Mouse (Mus musculus) pancreas, adult 10 weeks (tissue): ENCODE data around the gene Glud1. TPM values are rescaled to one million over a fixed set of nuclear protein-coding genes. Genes with fewer than 3 reads are reported as not detected.

Source experiments
- polyA plus RNA-seq: library from polyadenylated mRNA; stranded (reverse); fragments of 350-450 nt; fragmentation: Illumina TruSeq; extraction: RNeasy Lipid Tissue Mini Kit (QIAGEN cat#74804); gene quantifications from one replicate; pipeline ENCODE4 v1.2.3, GENCODE M21; 2015; ENCODE audit warnings: low read depth, low replicate concordance; ENCODE audit not compliant: insufficient read depth

Glud1 gene
- polyA plus RNA-seq, result 29.8 TPM

GRCm38 (mm10) chr14:34310234-34310965 lies at the start of gene Glud1, which contains the start of gene Shld2:
Glud1 (plus strand) TSS chr14:34310727.
Shld2 (minus strand) TSS chr14:34310493.

GRCm38 (mm10) chr14:34355301-34355700 lies 44.8 kb downstream of the Glud1 start, which contains the start of gene Fam25c:
Fam25c (minus strand) TSS chr14:34355433.

GRCm38 (mm10) chr14:34374577-34374976 lies 64.0 kb downstream of the Glud1 start, which contains the start of gene Sncg:
Sncg (minus strand) TSS chr14:34374789.

GRCm38 (mm10) chr14:34375415-34375904 lies 64.9 kb downstream of the Glud1 start, which contains the start of gene Mmrn2:
Mmrn2 (plus strand) TSS chr14:34375465.

Other genes with a start within 250 kb of the Glud1 start
- gene Anxa8, start 224.7 kb upstream of the Glud1 start, polyA plus RNA-seq, result 2.5 TPM
- gene A630023A22Rik, start 208.0 kb upstream of the Glud1 start, polyA plus RNA-seq, result not detected
- not detected for gene Npy4r, start 158.2 kb upstream of the Glud1 start, polyA plus RNA-seq
- not detected for gene Gprin2, start 109.1 kb upstream of the Glud1 start, polyA plus RNA-seq
- 5.6 TPM for gene Syt15, start 91.1 kb upstream of the Glud1 start, polyA plus RNA-seq
- gene Shld2, start 234 bp upstream of the Glud1 start, polyA plus RNA-seq, result 1.7 TPM
- gene Fam25c, start 44.7 kb downstream of the Glud1 start, polyA plus RNA-seq, result 3.0 TPM
- 19.0 TPM for gene Sncg, start 64.1 kb downstream of the Glud1 start, polyA plus RNA-seq
- gene Mmrn2, start 64.7 kb downstream of the Glud1 start, polyA plus RNA-seq, result 17.0 TPM
- 5.8 TPM for gene Bmpr1a, start 192.6 kb downstream of the Glud1 start, polyA plus RNA-seq
- gene 9230112D13Rik, start 212.1 kb downstream of the Glud1 start, polyA plus RNA-seq, result not detected